Mouse (Mus musculus): ENCODE measurements at regions not wholly inside any gene's neighbourhood (a gene's known extent, or its start where the extent isn't known, plus 50 kb on each side); places are given as distances from the start of the nearest gene placed in this dataset.

DNA sequence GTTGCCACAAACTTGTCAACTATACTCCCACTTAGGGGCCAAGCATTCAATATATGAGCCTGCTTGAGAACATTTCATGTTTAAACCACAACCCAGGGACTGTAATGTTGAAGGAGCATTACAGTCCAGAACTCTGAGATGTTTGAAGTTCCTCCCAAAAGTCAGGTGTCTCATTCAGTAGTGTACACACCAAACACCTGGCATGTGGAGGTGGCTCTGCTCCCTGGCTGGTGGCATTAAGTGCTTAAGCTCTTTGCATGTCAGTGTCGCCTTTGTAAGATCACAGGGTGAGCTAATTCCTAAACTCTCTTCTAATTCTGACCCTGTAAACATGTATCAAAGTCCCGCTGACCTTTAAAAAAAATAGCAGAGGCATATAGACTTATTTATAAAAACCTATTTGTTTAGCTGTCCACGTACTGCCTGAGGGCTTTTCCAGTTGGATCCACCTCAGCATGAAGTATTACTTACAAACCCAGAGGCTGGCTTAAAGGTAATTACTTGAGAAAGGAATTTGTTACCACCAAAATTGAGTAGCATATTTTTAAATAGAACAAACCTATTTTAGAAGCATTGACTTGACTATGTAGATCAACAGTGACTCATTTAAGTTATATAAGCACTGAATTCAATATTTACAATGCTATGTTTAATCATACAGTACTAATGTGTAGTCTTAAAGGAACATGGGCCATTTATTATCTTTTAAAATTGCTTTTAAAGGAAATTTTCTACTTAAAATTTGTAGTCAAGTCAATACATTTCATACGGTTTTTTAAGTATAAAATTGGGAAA lies 276.3 kb upstream of the Fermt1 start:
- DNase-seq (ENCODE audit: low spot score in 2 of 2) = no peak

DNA sequence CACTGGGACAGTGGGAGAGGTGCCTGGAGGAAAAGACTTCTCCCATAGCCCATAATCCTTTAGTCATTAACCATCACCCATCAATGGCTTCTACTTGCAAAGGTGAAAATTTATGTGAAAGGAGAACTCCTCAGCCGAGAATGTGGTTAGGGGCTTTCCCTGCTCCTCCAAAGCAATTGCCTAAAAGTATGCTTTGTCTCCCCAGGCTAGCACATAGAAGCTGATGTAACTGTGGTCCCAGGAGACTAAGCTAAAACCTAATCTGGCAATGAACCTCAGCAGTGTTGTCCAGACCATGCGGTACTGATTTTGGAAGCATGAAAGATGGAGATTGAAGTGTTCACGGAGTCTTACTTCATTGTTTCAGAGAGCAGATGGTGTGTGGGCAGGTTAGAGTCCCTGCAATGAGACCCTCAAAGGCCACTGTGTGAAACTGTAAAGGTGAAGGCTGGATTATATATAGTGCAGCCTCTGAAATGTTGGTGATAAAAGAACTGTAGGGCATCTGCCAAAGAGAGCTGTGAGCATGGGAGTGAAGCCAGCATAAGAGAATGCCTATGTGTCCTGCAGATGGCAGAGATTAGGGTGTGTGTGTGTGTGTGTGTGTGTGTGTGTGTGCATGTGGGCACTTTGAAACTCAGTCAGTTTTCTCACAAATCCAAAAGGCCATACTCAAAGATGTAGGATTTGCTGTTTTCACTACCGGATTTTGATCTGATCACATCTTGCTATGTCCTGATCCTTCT lies 289.6 kb upstream of the Fermt1 start:
- DNase-seq (ENCODE audit: low spot score in 2 of 2) = no peak

DNA sequence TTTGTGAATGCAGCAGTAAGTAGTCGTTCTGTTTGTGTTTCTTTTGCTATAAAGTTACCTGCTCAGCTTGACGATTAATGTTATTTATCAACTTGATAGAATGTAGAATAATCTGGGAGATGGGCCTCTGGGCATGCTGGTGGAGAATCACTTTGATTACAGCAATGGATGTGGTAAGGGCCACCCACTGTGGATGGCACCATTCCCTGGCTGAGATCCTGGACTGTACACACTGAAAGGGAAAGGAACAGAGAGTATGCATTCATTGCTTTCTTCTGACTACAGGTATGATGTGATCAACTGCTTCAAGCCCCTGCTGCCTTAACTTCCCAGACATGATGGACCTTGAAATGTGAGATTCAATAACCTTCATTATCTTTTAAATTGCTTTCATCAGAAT lies 299.8 kb upstream of the Bmp2 start:
- no peak for DNase-seq (ENCODE audit: low spot score in 2 of 2)

DNA sequence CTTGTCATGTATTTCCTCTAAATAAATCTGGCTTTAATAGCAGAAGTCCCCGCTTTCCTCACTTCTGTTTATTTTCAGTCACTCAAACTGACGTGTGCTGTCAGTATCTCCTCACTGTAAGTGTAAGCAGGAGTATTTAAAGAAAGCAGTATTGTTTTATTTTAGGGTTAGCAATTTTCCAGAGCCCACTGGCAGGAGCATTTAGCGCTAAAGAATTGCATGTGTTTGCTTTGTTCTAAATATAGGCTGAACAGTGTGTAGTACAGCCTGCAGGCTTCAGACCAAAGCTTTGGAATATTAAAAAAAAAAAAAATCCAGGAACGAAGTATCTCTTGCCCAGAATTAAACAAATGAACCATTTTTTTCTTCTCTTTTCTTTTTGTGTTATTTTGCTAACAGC lies 277.5 kb upstream of the Bmp2 start:
- DNase-seq (ENCODE audit: low spot score in 2 of 2) = no peak

DNA sequence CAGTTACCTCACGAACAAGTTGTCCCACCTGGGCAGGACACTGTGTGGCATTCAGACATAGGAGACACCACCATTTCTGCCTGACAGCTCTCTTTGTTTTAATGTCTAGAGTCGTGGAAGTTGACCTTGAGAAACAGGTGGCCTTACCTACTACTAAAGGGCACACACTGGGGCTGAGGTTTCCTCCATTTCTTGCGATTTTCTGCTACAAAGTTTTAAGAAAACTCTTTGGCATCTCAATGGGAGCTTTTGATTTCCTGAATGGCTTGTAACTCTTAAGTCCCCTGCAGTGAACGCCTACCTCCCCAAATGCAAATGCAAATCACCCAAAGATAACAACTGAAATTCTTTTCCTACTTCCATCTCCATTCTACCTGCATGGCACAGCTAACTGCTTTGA lies 273.4 kb upstream of the Bmp2 start:
- no peak for DNase-seq (ENCODE audit: low spot score in 2 of 2)

DNA sequence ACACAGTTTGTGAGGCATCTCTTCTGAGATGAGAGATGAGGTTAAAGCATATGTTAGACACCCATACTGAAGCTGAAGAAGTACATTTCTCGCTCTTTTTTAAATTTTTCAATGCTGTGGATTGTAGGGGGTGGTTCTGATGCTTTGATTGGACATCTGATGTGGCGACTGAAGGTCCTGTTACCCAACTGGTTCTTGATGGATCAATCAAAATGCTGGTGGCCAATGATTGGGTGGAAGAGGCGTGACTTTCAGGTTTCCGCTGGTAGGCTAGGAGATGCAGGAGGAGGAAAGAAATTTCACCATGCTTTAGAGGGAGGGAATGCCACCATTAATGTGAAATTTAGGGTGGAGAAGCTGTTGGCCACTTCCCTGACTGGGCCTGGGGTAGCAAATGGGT lies 272.7 kb upstream of the Bmp2 start:
- no peak for DNase-seq (ENCODE audit: low spot score in 2 of 2)

DNA sequence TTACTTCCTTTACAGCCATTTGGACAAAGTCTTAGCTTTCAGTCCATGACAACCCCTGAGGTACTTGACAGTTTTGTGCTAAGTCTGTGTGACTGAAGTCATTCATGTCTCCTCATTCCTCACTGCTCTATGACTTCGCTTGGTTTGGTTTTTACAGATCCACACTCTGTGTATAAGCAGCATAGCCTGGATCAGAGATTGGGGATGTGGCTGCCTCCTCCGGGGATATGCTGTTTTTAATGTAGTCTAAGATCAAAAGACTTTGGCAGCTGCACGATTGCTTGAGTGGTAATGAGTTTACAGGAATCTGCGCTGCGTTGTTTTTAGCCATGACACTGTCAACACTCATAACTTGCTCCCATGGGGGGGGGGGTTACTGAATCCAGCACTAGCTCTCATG lies 269.3 kb upstream of the Bmp2 start:
- no peak for DNase-seq (ENCODE audit: low spot score in 2 of 2)

DNA sequence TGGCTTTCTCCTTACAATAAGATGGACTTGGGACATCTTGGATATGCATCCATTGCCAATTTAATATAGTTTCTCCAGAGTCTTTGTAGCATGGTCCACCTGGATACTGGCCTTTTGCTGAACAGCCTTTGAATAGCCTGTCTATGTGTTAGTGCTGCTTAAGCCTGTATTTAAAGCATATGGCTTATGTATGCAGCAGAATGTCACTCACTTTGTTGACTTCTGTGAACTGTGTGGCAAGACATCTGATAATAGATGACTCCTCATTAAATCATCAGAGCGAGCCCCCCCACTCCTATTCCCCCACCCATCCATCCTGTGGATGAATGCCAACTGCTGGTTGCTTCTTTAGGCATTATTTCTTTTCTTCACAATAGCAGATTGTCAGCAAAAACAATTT lies 268.2 kb upstream of the Bmp2 start:
- DNase-seq (ENCODE audit: low spot score in 2 of 2) = no peak

DNA sequence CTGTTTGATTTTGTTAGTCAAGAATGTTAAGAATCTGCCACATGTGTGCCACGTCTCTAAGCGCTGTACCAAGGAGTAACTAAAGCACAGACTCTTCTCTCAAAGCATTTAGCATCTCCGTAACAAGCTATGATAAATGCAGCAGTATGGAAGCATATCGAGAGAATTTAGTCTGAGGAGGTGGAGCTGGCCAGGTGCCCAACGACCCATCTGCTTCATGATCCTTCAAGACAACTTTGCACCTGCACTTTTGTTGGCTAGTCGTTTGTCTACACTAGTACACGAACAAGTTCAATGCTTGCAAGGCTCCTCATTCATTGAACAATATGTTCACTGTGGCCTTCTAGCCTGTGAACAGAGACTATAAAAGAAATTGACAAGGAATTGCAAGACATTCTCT lies 257.8 kb upstream of the Bmp2 start:
- no peak for DNase-seq (ENCODE audit: low spot score in 2 of 2)

DNA sequence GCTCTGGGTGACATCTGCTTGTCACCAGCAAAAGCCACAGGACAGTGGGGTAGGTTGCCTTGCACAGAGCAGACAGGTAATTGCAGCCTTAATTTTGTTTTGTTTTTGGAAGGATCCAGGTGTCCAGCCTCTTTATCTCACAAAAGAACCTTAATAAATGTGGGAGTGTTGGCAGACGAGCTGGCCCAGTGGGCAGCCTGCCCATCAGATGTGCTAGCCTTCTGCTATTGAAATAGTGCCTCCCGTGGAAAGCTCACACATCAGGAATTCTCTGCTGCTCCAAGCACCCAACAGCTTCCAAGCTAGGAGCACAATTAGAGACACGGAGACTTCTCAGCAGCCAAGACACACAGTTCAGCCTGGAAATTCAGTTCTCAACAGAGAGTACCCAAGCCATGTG lies 246.0 kb upstream of the Bmp2 start:
- no peak for DNase-seq (ENCODE audit: low spot score in 2 of 2)

DNA sequence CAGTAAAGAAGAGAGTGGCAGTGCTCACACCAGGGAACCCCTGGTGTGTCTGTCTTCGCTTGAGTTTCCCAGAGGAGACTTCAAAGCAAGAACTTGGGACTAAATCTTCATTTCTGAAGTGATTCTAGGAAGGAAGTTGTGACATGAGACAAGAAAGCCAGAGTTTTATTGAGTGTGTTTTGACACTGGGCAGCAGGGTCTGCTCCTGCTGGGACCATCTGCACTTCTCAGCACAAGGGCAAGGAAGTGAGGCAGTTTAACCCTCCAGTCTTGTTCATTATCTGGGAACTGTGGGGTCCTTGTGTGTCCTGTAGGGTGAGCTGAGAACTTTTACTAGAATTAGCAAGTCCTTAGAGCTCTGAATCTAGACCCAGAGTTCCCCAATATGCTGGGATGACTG lies 241.0 kb upstream of the Bmp2 start:
- DNase-seq (ENCODE audit: low spot score in 2 of 2) = no peak

DNA sequence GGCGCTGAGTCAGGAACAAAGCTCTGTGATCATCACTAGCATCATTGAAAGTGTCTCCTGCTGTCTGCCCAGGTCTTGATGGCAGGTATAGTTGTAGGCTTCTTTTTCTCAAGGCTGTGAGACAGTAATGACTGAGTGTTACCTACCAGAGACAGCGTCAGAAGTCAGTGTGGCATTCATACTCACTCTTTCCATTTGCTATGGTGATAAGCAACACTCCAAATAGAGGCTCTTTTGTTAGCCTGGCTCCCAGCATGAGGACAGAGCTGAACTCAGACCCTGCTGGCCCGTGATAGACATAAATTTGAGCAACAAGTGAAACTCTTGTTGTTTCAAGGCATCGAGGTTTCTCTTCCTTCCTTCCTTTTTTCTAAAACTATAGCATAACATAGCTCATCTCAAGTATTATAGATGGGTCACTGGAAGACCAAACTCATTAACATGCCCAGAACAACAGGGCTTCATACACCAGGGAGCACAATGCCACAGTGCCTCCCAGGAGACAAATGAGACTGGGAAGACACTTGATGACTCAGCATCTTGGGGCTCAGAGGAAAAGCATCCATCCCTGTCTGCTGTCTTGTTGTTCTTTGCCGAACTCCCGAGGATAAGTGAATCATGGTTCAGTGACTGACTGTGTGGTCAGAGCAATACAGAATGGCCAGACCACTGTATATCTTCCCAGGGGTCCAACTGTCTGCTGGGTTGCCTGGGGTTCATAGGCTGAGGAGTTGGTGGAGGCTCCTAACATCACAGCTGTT lies 225.5 kb upstream of the Bmp2 start:
- no peak for DNase-seq (ENCODE audit: low spot score in 2 of 2)

DNA sequence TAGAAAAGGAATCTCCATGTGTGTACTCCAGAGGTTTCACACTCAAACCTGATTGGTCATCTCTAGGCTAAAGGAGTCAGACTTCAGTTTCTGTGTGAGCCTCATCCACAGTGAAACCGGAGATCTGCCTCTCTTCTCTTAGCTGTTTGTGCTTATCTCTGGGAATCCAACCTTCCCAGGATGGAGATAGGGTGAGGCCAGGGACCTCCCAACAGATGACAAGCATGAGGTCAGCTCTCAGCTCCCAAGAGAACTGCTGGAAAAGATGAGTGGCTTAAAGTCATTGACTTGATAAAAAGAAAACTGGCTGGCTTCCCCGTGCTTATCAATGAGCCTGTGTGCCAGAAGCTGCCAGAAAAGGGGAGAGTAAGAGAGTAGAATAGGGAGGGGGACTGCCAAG lies 224.3 kb upstream of the Bmp2 start:
- no peak for DNase-seq (ENCODE audit: low spot score in 2 of 2)

DNA sequence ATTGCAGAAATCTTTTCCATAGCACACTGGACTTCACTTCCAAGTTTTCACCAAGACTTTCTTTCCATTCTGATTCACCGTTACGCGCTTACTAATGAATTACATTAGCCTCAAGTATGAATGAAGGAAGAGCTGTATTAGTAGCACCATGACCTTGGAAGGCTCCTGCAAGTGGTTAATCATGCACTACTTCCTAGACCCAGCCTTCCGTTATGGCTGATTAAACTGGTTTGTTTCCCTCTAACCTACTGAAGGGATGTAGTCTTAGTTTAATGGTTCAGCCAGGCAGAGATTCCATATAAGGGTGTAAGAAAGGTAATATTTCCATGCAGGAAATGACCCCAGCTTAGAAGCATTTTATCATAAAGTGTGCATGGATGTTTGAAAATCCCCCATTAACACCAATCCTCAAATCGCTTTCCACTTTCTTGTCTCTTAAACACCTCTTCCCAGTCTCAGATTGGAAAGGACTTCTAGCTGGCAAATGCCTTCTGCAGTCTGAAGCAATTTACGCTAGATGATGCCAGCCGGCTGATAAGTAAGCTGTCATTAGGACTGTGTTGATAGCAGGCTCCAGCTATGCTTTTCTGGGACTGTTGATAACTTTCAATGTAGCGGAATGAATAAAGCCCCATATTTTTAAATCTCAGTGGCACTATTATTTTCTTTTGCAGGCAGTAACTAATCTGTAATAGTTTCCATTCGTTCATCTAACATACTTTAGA lies 215.6 kb upstream of the Bmp2 start:
- DNase-seq (ENCODE audit: low spot score in 2 of 2) = no peak

DNA sequence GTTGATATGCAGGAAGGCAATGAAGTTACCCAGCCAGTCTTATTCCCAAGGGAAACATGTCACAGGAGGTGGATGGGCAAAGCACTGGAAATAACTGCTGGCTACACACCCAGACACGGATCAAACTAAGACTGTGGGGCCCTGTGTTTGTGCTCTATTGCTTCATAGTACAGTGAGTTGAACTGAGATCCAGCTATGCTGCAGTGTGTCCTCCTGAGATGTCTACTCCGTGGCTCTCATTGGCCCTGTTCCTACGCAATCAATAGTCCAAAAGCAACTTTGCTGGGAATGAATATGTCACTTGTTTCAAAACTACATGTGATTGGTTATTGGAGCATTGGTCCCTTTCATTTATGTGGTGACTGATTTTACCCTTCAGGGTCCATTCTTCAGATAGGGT lies 213.8 kb upstream of the Bmp2 start:
- no peak for DNase-seq (ENCODE audit: low spot score in 2 of 2)

DNA sequence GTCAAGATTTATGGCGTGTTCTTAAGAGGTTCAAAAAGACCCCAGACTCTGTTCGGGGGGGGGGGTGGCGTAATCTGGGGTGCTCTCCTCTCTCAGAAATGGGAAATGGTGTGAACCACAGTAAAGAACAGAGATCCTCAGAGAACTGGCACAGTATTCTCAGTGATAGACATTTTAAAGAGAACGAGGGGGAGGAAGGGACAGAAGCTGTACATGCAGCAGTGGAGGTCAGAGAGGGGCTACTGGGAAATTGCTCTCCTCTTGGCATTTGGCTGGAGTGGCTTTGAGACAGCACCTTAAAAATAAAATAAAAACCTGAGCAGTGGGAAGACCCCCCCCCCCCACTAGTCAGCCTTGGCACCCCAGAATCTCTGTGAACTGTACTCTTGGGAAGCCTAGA lies 210.6 kb upstream of the Bmp2 start:
- DNase-seq (ENCODE audit: low spot score in 2 of 2) = no peak

DNA sequence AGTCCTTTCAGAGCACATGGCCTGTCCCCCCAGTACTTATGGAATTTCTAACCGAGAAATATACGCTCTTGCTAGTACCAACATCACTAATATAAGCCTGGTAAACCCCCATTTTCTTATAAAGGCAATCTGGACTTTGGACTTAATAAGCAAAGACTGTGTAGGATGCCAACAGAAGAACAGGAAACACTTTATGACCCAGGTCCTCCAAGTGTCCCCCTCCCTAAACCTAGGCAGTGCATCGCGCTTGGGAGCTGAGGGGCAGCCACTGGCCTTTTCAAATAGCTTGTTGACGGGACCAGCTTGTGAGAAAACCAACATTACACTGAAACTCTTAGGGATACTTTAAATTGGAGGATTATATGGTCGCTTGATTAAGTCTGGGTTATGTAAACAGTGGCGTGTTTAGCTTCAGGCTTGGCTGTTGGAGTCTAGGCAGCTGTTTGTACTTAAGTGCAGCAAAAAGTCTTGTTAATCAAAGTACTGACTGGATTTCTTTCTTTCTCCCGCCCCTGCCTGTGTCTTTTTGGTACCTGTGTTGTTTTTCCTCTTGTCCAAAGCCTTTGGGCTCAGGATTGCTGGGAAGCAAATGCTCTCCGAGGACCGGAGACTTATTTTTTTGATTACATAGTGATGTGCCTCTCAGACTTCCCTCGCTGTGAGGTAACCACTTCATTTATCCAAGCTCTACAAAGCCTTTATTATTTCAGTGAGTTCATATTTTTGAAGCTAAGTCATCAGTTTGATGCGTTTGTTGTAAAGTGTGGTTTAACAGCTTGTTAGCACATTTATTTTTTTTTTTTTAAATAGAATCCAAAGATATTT lies 205.8 kb upstream of the Bmp2 start:
- DNase-seq (ENCODE audit: low spot score in 2 of 2) = no peak

DNA sequence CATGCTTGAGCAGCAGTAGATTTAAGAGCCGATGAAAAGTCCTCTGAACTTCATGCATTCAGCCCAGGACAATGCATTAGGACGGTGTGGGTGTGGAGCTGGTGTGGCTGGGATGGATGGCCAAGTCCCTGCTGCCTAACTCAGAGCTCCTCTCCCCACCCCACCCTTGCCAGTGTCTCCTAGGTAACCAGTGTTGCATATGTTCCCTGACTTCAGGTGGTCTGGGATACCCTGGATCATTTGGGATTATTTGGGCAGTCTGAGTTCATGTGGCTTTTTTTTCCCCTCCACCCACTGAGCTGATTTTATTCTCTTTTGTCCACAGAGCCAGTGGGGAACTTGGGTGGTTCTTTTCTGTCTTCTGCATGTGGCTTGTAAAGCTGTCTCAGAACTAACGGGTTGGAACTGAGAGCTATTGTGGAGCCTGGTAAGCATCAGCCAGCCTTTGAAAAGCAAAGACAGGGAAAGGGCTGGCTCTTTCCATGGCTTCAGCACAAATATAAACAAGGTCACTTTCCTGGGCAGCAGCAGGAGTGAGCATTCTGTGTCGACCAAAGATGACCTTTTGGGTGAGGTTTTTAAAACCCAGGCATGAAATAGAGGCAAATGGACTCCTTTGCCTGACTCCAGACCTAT lies 205.1 kb upstream of the Bmp2 start:
- DNase-seq (ENCODE audit: low spot score in 2 of 2) = no peak

DNA sequence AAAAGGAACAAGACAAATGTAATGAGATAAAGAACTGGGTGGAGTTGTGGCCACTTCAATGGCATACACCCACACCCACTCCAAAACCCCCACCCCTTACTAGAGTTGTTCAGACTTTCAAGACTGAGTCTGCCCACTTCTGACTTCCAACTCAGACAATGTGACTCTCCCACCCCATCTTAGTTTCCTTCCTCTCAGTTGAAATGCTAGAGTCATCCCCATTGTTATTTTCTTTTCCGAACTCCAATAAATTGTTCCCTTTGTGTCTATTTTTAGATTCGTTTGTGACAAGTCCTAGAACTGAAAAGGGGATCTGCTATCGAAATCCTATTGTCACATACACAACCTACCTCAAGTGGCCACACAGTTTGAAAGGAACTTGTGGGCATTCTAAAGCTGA lies 200.7 kb upstream of the Bmp2 start:
- DNase-seq (ENCODE audit: low spot score in 2 of 2) = no peak

DNA sequence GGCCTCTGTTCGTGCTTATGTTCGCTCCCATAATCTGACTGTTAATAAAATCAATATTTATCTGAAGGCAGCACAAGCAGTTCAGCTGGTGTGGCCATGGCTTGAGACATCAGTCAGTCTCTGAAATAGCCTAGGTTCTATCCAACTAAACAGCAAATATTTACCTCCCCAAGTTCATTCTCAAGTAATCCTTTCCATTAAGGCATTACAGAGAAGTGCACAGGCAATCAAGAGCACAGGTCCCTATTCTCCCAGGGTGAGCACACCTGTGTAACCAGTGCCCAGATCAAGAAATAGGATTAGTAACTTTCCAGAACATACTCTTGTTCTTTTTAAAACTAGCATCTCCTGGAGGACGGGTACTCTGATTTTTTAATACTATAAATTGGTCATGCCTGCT lies 199.2 kb upstream of the Bmp2 start:
- no peak for DNase-seq (ENCODE audit: low spot score in 2 of 2)

All from gastrocnemius, adult 8-10 months (tissue).